Mouse (Mus musculus) hindbrain, embryonic 11.5 days (tissue): Measurements from ENCODE around the gene Stxbp2. TPM values are rescaled to one million over a fixed set of nuclear protein-coding genes. Genes with fewer than 3 reads are reported as not detected.

ENCODE experiments used
- ATAC-seq: fragments of 200-750 bp; cut with Nextera tagmentation; 2 replicates; pipeline ENCODE4 v1.8.0; 2017; ENCODE audit warnings: mild to moderate bottlenecking, moderate TSS enrichment, moderate library complexity; ENCODE audit not compliant: low FRiP score
- DNase-seq: peaks from one replicate; pipeline ENCODE4 v3.0.0-alpha.2; 2015; ENCODE audit warnings: low spot score
- H3K27ac ChIP-seq: fragments of 300-500 bp; sonication (generic); 2 replicates; pipeline ENCODE4 v1.5.1; 2014; ENCODE audit warnings: mild to moderate bottlenecking, low read depth, low read length
- H3K27me3 ChIP-seq: fragments of 300-500 bp; sonication (generic); 2 replicates; pipeline ENCODE4 v1.6.1; 2014; ENCODE audit warnings: mild to moderate bottlenecking, low read length, moderate library complexity, mixed read lengths; ENCODE audit not compliant: control insufficient read depth, insufficient read depth
- H3K36me3 ChIP-seq: fragments of 300-500 bp; sonication (generic); 2 replicates; pipeline ENCODE4 v1.6.1; 2014; ENCODE audit warnings: mild to moderate bottlenecking, low read length, moderate library complexity, mixed read lengths; ENCODE audit not compliant: control insufficient read depth, insufficient read depth
- H3K4me1 ChIP-seq: fragments of 300-500 bp; sonication (generic); replicated peaks from 2 replicates; pipeline ENCODE4 v1.6.1; 2014; ENCODE audit warnings: low read length, mixed read lengths; ENCODE audit not compliant: control insufficient read depth, insufficient read depth
- H3K4me2 ChIP-seq: fragments of 300-500 bp; sonication (generic); replicated peaks from 2 replicates; pipeline ENCODE4 v1.6.1; 2014; ENCODE audit warnings: mild to moderate bottlenecking, low read depth, low read length
- H3K4me3 ChIP-seq: fragments of 300-500 bp; sonication (generic); 2 replicates; pipeline ENCODE4 v1.5.1; 2014; ENCODE audit warnings: low read depth, low read length
- H3K9ac ChIP-seq: fragments of 300-500 bp; sonication (generic); 2 replicates; pipeline ENCODE4 v1.6.1; 2014; ENCODE audit warnings: low read depth, low read length
- H3K9me3 ChIP-seq: fragments of 300-500 bp; sonication (generic); 2 replicates; pipeline ENCODE4 v1.6.1; 2016; ENCODE audit warnings: low read length; ENCODE audit not compliant: control insufficient read depth
- WGBS: fragments of 180-500 bp; shearing (Covaris S2); extraction: QIAGEN DNeasy Blood & Tissue Kit; methylation state at CpG from one replicate; pipeline ENCODE4 v1.1.7; 2014; 5-methylcytosine and 5-hydroxymethylcytosine counted together
- polyA plus RNA-seq: library from polyadenylated mRNA; unstranded; fragments of >200 nt; fragmentation: Nextera tagmentation; extraction: Ambion mirVana; gene quantifications from 2 replicates; pipeline ENCODE4 v1.2.1, GENCODE M21; 2014

The Stxbp2 gene
- polyA plus RNA-seq, 1 experiment from 2014 or later, result 24.9 TPM

GRCm38 (mm10) chr8:3621199-3621970 lies 9.4 kb upstream of the Stxbp2 start, which contains the start of the genes Xab2 and Pet100:
Gene Xab2, minus strand, starts transcription at chr8:3621316.
Gene Pet100, plus strand, starts transcription at chr8:3621548.
- Histone ChIP-seq H3K4me1 (0 out of 2 replicates have a peak, but pooled peaks cover 2% of the 10 kb centered on the region), H3K36me3 (no peaks in the 10 kb centered on the region), H3K27ac (no peak within 1 kb of the TSS), H3K4me2 (peak within 1 kb of the TSS; percentile 69), H3K9me3 (no peaks in the 10 kb centered on the region), H3K4me3 (peak within 1 kb of the TSS; percentile 93), H3K27me3 (no peaks in the 10 kb centered on the region), H3K9ac (peak within 1 kb of the TSS; percentile 73)
- peak; percentile 99 for ATAC-seq
- DNase-seq, result peak; percentile 100
- WGBS, result under 1% methylated on average over 37 of the region's 37 CpGs

DNA sequence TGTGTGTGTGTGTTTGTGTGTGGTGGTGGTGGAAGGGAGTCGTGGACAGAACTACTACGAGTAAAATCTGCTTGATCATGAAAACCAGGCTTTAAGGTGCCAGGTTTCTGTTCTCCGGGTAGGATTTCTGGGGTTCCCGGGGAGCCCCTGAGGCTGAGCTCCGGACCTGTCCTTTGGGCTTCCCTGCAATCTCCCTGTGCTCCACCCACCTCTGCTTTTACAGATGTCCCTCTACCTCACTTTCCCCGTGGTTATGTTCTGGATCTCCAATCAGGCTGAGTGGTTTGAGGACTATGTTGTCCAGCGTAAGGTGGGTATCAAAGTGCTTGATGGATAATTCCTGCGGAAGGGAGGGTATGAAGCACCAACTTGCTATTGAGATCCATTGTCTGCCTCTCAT lies 8.6 kb upstream of the Stxbp2 start:
- Histone ChIP-seq H3K36me3 (no peaks in the 10 kb centered on the region), H3K4me3 (peak overlapping the region; percentile 93), H3K4me1 (0 out of 2 replicates have a peak, but pooled peaks cover 2% of the 10 kb centered on the region), H3K27me3 (no peaks in the 10 kb centered on the region), H3K27ac (no peak overlapping the region), H3K9me3 (no peaks in the 10 kb centered on the region), H3K9ac (no peak overlapping the region), H3K4me2 (peak overlapping the region; percentile 60)
- 68% methylated on average over 8 of the region's 8 CpGs for WGBS
- DNase-seq (no peak), ATAC-seq (no peak)

GRCm38 (mm10) chr8:3625445-3625844 lies 5.3 kb upstream of the Stxbp2 start, which contains the start of gene Pcp2:
Gene Pcp2, minus strand, starts transcription at chr8:3625545.
- H3K4me1 ChIP-seq, result no peaks in the 10 kb centered on the region
- no peak within 1 kb of the TSS for H3K4me2 ChIP-seq
- no peaks in the 10 kb centered on the region for H3K36me3 ChIP-seq
- no peak within 1 kb of the TSS for H3K27ac ChIP-seq
- H3K27me3 ChIP-seq, result no peaks in the 10 kb centered on the region; the same call in 1 of the 2 replicates
- H3K9me3 ChIP-seq, result no peaks in the 10 kb centered on the region
- H3K9ac ChIP-seq, result no peak within 1 kb of the TSS
- no peak within 1 kb of the TSS for H3K4me3 ChIP-seq
- ATAC-seq (no peak), DNase-seq (no peak)
- WGBS, result 80% methylated on average over 1 of the region's 1 CpGs

GRCm38 (mm10) chr8:3626971-3627370 lies 3.8 kb upstream of the Stxbp2 start:
- ATAC-seq (no peak), DNase-seq (no peak)
- no peak overlapping the region for H3K9ac ChIP-seq
- H3K9me3 ChIP-seq, result no peaks in the 10 kb centered on the region
- no peak overlapping the region for H3K4me2 ChIP-seq
- no peak overlapping the region for H3K27ac ChIP-seq
- H3K4me1 ChIP-seq, result no peaks in the 10 kb centered on the region
- H3K36me3 ChIP-seq, result no peaks in the 10 kb centered on the region
- no peak overlapping the region for H3K4me3 ChIP-seq
- H3K27me3 ChIP-seq, result no peaks in the 10 kb centered on the region; the same call in 1 of the 2 replicates
- WGBS, result 66% methylated on average over 5 of the region's 5 CpGs

DNA sequence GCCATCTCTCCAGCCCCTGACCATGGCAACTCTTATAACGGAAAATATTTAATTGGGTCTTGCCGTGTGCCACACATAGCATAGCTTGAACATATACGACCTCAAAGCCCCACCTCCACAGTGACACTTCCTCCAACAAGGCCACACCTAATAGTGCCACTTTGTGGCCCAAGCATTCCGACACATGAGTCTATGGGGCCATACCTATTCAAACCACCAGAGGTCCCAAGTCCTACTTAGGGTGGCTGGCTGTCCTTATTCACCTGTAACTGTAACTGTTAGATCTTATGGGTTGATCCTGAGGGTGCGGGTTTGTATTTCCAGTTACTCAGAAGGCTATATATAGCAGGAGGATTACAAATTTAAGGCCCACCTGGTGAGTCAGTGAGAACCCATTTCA lies 2.7 kb upstream of the Stxbp2 start:
- no peak overlapping the region for H3K27ac ChIP-seq
- H3K9ac ChIP-seq, result no peak overlapping the region
- H3K4me2 ChIP-seq, result no peak overlapping the region
- WGBS, result 28% methylated on average over 5 of the region's 5 CpGs
- H3K27me3 ChIP-seq, result no peaks in the 10 kb centered on the region; the same call in 1 of the 2 replicates
- no peak for ATAC-seq
- no peaks in the 10 kb centered on the region for H3K9me3 ChIP-seq
- H3K36me3 ChIP-seq, result no peaks in the 10 kb centered on the region
- no peaks in the 10 kb centered on the region for H3K4me1 ChIP-seq
- peak; percentile 25 for DNase-seq
- no peak overlapping the region for H3K4me3 ChIP-seq

GRCm38 (mm10) chr8:3631478-3631875 lies 722 bp downstream of the Stxbp2 start:
- no peaks in the 10 kb centered on the region for H3K4me1 ChIP-seq
- 22% methylated on average over 8 of the region's 8 CpGs for WGBS
- ATAC-seq, result no peak; the same call in 1 of the 2 replicates
- no peaks in the 10 kb centered on the region for H3K9me3 ChIP-seq
- H3K4me2 ChIP-seq, result peak overlapping the region; percentile 87
- H3K27ac ChIP-seq, result no peak overlapping the region
- H3K27me3 ChIP-seq, result no peaks in the 10 kb centered on the region; the same call in 1 of the 2 replicates
- peak overlapping the region; percentile 52 for H3K4me3 ChIP-seq
- peak overlapping the region; percentile 55; the same call in 1 of the 2 replicates for H3K9ac ChIP-seq
- no peak for DNase-seq
- H3K36me3 ChIP-seq, result no peaks in the 10 kb centered on the region

DNA sequence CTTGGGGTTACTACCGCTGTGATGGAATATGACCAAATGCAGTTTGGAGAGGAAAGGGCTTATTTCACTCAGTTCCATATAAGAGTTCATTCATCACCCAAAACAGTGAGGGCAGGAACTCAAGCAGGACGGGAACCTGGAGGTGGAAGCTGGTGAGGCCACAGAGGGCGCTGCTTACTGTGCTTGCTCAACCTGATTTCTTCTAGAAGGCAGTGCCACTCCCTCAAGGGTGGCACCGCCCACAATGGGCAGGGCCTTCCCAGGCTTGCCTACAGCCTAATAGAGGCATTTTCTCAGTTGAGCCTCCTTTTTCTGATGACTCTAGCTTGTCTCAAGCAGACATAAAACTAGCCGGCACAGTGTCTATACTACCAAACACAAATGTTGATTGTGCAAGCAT lies 15.0 kb downstream of the Stxbp2 start:
- Histone ChIP-seq H3K4me1 (peaks cover 3% of the 10 kb centered on the region; the same call in 1 of the 2 replicates), H3K27me3 (no peaks in the 10 kb centered on the region), H3K4me2 (no peak overlapping the region), H3K4me3 (no peak overlapping the region), H3K36me3 (no peaks in the 10 kb centered on the region), H3K27ac (no peak overlapping the region), H3K9ac (no peak overlapping the region), H3K9me3 (no peaks in the 10 kb centered on the region)
- 31% methylated on average over 5 of the region's 5 CpGs for WGBS
- DNase-seq, result no peak
- no peak for ATAC-seq

GRCm38 (mm10) chr8:3646824-3647531 lies 16.2 kb downstream of the Stxbp2 start:
- H3K27ac ChIP-seq, result no peak overlapping the region
- ATAC-seq, result no peak
- H3K4me3 ChIP-seq, result no peak overlapping the region
- H3K4me2 ChIP-seq, result no peak overlapping the region
- no peak overlapping the region for H3K9ac ChIP-seq
- 86% methylated on average over 6 of the region's 6 CpGs for WGBS
- H3K9me3 ChIP-seq, result no peaks in the 10 kb centered on the region
- no peaks in the 10 kb centered on the region for H3K36me3 ChIP-seq
- no peak for DNase-seq
- peaks cover 3% of the 10 kb centered on the region; the same call in 1 of the 2 replicates for H3K4me1 ChIP-seq
- no peaks in the 10 kb centered on the region for H3K27me3 ChIP-seq
